Mouse (Mus musculus) stomach, postnatal 0 days (tissue): ENCODE measurements at regions not wholly inside any gene's neighbourhood (a gene's known extent, or its start where the extent isn't known, plus 50 kb on each side); places are given as distances from the start of the nearest gene placed in this dataset.

ENCODE experiments used
- CTCF ChIP-seq: IDR thresholded peaks from 2 replicates; pipeline ENCODE4 v1.5.1; 2016; ENCODE audit warnings: antibody characterized with exemption, low read depth, mild to moderate bottlenecking, moderate library complexity
- EP300 ChIP-seq: optimal IDR thresholded peaks from 2 replicates; pipeline ENCODE3; 2016; ENCODE audit warnings: antibody characterized with exemption

DNA sequence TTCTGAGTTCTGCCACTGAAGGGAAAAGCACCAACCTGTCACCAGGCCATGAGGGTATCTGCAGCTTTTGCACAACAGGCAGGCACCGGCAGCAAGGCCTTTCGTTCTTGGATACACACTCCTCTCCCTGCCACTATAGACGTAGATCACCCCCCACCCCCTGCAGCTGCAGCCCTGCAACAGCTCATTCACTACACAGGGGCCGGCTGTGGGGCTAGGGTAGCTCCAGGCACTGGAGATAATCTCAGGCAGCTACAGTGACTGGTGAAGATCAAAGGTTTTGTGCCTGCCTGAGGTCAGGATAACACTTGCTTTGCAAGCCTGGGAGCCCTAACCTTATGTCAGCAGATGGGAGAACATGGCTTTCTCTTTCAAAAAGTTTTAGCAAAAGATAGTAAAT is 174.3 kb downstream of the Ndfip2 start:
- no peak for TF ChIP-seq CTCF
- no peak for TF ChIP-seq EP300
